Mouse (Mus musculus) stomach, postnatal 0 days (tissue): ENCODE data around the gene Agbl4. TPM values are rescaled to one million over a fixed set of nuclear protein-coding genes. Genes with fewer than 3 reads are reported as not detected.

Experiments used
- ATAC-seq: fragments of 200-750 bp; cut with Nextera tagmentation; 2 replicates; pipeline ENCODE4 v1.8.0; 2017; ENCODE audit not compliant: low FRiP score, low TSS enrichment
- DNase-seq: peaks from one replicate; pipeline ENCODE4 v3.0.0-alpha.2; 2016; ENCODE audit warnings: low spot score
- H3K27ac ChIP-seq: fragments of 300-500 bp; sonication (generic); replicated peaks from 2 replicates; pipeline ENCODE4 v1.5.1; 2014; ENCODE audit warnings: mild to moderate bottlenecking, control low read depth
- H3K27me3 ChIP-seq: fragments of 300-500 bp; sonication (generic); 2 replicates; pipeline ENCODE4 v1.6.1; 2014; ENCODE audit warnings: low read length; ENCODE audit not compliant: control insufficient read depth, insufficient read depth
- H3K36me3 ChIP-seq: fragments of 300-500 bp; sonication (generic); 2 replicates; pipeline ENCODE4 v1.6.1; 2014; ENCODE audit warnings: low read length, mixed read lengths; ENCODE audit not compliant: control insufficient read depth, insufficient read depth
- H3K4me1 ChIP-seq: fragments of 300-500 bp; sonication (generic); replicated peaks from 2 replicates; pipeline ENCODE4 v1.6.1; 2014; ENCODE audit warnings: antibody characterized with exemption; ENCODE audit not compliant: control insufficient read depth, insufficient read depth
- H3K4me2 ChIP-seq: fragments of 300-500 bp; sonication (generic); replicated peaks from 2 replicates; pipeline ENCODE4 v1.6.1; 2014; ENCODE audit warnings: low read depth, mild to moderate bottlenecking, control low read depth, moderate library complexity
- H3K4me3 ChIP-seq: fragments of 300-500 bp; sonication (generic); 2 replicates; pipeline ENCODE4 v1.5.1; 2014; ENCODE audit warnings: low read depth, low read length, control low read depth
- H3K9ac ChIP-seq: fragments of 300-500 bp; sonication (generic); 2 replicates; pipeline ENCODE4 v1.6.1; 2014; ENCODE audit warnings: mild to moderate bottlenecking, low read length, control low read depth, mixed read lengths
- H3K9me3 ChIP-seq: fragments of 300-500 bp; sonication (generic); 2 replicates; pipeline ENCODE4 v1.6.1; 2016; ENCODE audit warnings: low read length; ENCODE audit not compliant: control insufficient read depth
- CTCF ChIP-seq: IDR thresholded peaks from 2 replicates; pipeline ENCODE4 v1.5.1; 2016; ENCODE audit warnings: antibody characterized with exemption, low read depth, mild to moderate bottlenecking, moderate library complexity
- EP300 ChIP-seq: optimal IDR thresholded peaks from 2 replicates; pipeline ENCODE3; 2016; ENCODE audit warnings: antibody characterized with exemption
- WGBS: fragments of 180-500 bp; shearing (Covaris S2); extraction: QIAGEN DNeasy Blood & Tissue Kit; methylation state at CpG from one replicate; pipeline ENCODE4 v1.1.7; 2014; 5-methylcytosine and 5-hydroxymethylcytosine counted together
- polyA plus RNA-seq: library from polyadenylated mRNA; unstranded; fragments of >200 nt; fragmentation: Nextera tagmentation; extraction: Ambion mirVana; gene quantifications from 2 replicates; pipeline ENCODE4 v1.2.1, GENCODE M21; 2015

The Agbl4 gene
- polyA plus RNA-seq, 1 experiment from 2014 or later = 0.10 TPM

GRCm38 (mm10) chr4:111251917-111252316, 854.5 kb downstream of the Agbl4 start:
- H3K4me2 ChIP-seq = no peak overlapping the region
- TF ChIP-seq CTCF = no peak
- no peak for TF ChIP-seq EP300
- H3K36me3 ChIP-seq = no peaks in the 10 kb centered on the region
- H3K4me3 ChIP-seq = no peak overlapping the region
- no peaks in the 10 kb centered on the region for H3K4me1 ChIP-seq
- no peak overlapping the region for H3K27ac ChIP-seq
- no peaks in the 10 kb centered on the region for H3K9me3 ChIP-seq
- ATAC-seq (no peak), DNase-seq (no peak)
- H3K27me3 ChIP-seq = no peaks in the 10 kb centered on the region
- H3K9ac ChIP-seq = no peak overlapping the region
- WGBS = 41% methylated on average over 5 of the region's 5 CpGs

GRCm38 (mm10) chr4:111255499-111255898, 858.0 kb downstream of the Agbl4 start:
- no peak overlapping the region for H3K4me2 ChIP-seq
- no peaks in the 10 kb centered on the region for H3K9me3 ChIP-seq
- WGBS = 17% methylated on average over 4 of the region's 4 CpGs
- peak; percentile 14 for DNase-seq
- no peaks in the 10 kb centered on the region for H3K27me3 ChIP-seq
- TF ChIP-seq CTCF (no peak), EP300 (no peak)
- H3K9ac ChIP-seq = no peak overlapping the region
- ATAC-seq = no peak
- H3K4me3 ChIP-seq = no peak overlapping the region
- no peak overlapping the region for H3K27ac ChIP-seq
- H3K4me1 ChIP-seq = no peaks in the 10 kb centered on the region
- H3K36me3 ChIP-seq = no peaks in the 10 kb centered on the region

GRCm38 (mm10) chr4:111256931-111257330, 859.5 kb downstream of the Agbl4 start:
- no peaks in the 10 kb centered on the region for H3K36me3 ChIP-seq
- no peak overlapping the region for H3K4me2 ChIP-seq
- no peak overlapping the region for H3K4me3 ChIP-seq
- H3K9me3 ChIP-seq = no peaks in the 10 kb centered on the region
- no peaks in the 10 kb centered on the region for H3K4me1 ChIP-seq
- ATAC-seq = no peak
- no peak for DNase-seq
- no peaks in the 10 kb centered on the region for H3K27me3 ChIP-seq
- no peak for TF ChIP-seq EP300
- peak; percentile 48 for TF ChIP-seq CTCF
- no peak overlapping the region for H3K9ac ChIP-seq
- no peak overlapping the region for H3K27ac ChIP-seq

GRCm38 (mm10) chr4:111280936-111281335, 883.5 kb downstream of the Agbl4 start:
- H3K9ac ChIP-seq = no peak overlapping the region
- no peaks in the 10 kb centered on the region for H3K9me3 ChIP-seq
- H3K4me3 ChIP-seq = no peak overlapping the region
- TF ChIP-seq CTCF (no peak), EP300 (no peak)
- no peak for DNase-seq
- H3K36me3 ChIP-seq = no peaks in the 10 kb centered on the region
- no peaks in the 10 kb centered on the region for H3K4me1 ChIP-seq
- H3K27ac ChIP-seq = no peak overlapping the region
- H3K27me3 ChIP-seq = no peaks in the 10 kb centered on the region
- H3K4me2 ChIP-seq = no peak overlapping the region
- 85% methylated on average over 2 of the region's 2 CpGs for WGBS
- no peak for ATAC-seq

GRCm38 (mm10) chr4:111281836-111282235, 884.4 kb downstream of the Agbl4 start:
- H3K4me3 ChIP-seq = no peak overlapping the region
- no peak overlapping the region for H3K27ac ChIP-seq
- no peak overlapping the region for H3K4me2 ChIP-seq
- no peak for ATAC-seq
- 91% methylated on average over 4 of the region's 4 CpGs for WGBS
- H3K4me1 ChIP-seq = no peaks in the 10 kb centered on the region
- H3K9me3 ChIP-seq = no peaks in the 10 kb centered on the region
- TF ChIP-seq CTCF = no peak
- no peak for TF ChIP-seq EP300
- H3K9ac ChIP-seq = no peak overlapping the region
- H3K27me3 ChIP-seq = no peaks in the 10 kb centered on the region
- H3K36me3 ChIP-seq = no peaks in the 10 kb centered on the region
- DNase-seq = no peak

- Histone ChIP-seq H3K4me1 (no peaks in the 10 kb centered on the region), H3K9me3 (no peaks in the 10 kb centered on the region), H3K36me3 (no peaks in the 10 kb centered on the region), H3K4me2 (no peak overlapping the region), H3K27me3 (no peaks in the 10 kb centered on the region), H3K9ac (no peak overlapping the region), H3K4me3 (no peak overlapping the region), H3K27ac (no peak overlapping the region)
- 93% methylated on average over 2 of the region's 2 CpGs for WGBS
- DNase-seq (no peak), ATAC-seq (no peak)
- no peak for TF ChIP-seq CTCF
These were observed 887.2 kb downstream of the Agbl4 start for GRCm38 (mm10) chr4:111284625-111285024.
